Mouse (Mus musculus): Measurements from ENCODE around the gene Pin1. TPM values are rescaled to one million over a fixed set of nuclear protein-coding genes. Genes with fewer than 3 reads are reported as not detected.

Pin1 gene
- total RNA-seq, 4 experiments from 2014 or later, result 12.2 to 15.0 (median 13.7) TPM

GRCm38 (mm10) chr9:20697466-20697865 is 45.6 kb downstream of the Pin1 start:
- DNase-seq (ENCODE audit: low spot score in 2 of 2), result no peak

- DNase-seq (ENCODE audit: low spot score in 2 of 2), result peak; percentile 23 to 27
These were observed 52.0 kb downstream of the Pin1 start for GRCm38 (mm10) chr9:20703832-20704380.

GRCm38 (mm10) chr9:20705420-20705819 is 53.5 kb downstream of the Pin1 start:
- DNase-seq (ENCODE audit: low spot score in 2 of 2), result no peak

DNA sequence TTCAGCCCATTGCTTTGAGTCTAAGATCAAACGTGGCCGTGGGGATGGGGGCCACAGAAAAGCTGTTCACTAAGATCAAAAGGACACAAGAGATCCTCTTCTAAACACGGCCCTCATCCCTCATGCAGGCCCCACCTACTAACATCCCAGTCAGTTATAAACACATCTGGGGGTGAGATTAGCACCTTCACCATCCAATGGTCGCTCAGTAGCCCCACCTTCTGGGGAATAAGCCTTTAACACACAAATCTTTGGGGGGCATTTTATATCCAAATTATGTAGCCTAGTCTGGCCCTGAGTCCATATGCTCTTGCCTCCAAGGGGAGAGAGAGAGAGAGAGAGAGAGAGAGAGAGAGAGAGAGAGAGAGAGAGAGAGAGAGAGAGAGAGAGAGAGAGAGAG is 54.1 kb downstream of the Pin1 start:
- DNase-seq (ENCODE audit: low spot score in 2 of 2), result no peak

DNA sequence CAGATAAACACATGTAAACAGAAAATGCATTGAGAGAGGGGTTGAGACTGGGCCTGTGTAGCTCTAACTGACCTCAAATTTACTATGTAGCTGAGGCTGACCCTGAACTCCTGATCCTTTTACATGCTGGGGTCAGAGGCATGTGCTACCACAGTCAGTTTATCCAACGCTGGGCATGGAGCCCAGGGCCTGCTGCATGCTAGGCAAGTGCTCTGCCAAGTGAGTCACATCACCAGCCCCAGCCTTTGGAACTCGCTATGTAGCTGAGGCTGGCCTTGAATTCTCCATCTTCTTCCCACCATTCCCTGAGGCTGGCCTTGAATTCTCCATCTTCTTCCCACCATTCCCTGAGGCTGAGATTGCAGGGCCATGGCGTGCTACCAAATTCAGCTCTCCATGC is 58.6 kb downstream of the Pin1 start:
- DNase-seq (ENCODE audit: low spot score in 2 of 2), result no peak

DNA sequence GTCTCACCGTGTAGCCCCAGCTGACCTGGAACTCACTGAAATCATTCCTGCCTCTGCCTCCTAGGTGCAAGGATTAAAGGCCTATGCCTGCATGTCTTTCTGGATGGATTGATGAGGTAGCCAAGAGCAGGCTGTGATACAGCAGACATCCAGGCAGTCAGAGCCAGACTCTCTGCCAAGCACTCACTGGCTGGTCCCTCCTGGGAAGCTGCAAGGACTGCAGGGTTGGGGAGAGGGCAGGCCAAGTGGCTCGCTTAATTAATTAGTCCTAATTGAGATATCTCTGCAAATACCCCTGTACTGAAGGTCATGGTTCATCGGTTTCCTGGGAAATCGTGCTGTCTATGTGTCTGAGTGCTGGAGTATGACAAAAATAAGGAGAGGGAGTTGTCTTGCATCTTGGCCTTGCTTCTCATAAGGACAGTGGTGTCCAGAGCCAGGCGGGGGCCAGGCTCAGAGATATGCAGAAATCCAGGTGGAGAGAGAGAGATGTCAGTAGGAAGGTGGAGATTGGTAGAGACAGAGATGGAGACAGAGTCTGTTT is 61.1 kb downstream of the Pin1 start:
- DNase-seq (ENCODE audit: low spot score in 2 of 2), result no peak

DNA sequence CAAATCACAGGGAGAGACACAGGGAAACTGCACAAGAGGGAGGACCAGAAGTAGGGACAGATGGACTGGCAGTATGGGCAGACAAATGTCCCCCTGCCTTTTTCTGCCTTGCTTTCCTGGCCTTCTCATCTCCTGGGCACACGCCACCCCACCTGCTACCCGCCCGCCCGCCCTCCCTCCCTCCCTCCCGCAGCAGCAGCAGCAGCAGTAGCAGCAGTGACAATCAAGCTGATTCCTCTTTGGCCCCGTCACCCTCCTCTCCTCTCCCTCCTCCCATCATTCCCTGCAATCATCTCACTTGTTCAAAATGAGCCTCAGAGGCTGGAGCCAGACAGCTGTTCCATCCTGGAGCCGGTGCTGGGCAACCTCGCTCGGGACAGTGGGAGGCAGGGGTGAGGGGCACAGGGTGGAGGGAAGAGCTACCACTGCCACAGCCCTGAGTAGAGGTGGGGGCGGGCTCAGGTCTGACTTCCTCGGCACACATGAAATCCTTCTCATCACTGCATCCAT is 61.6 kb downstream of the Pin1 start:
- DNase-seq (ENCODE audit: low spot score in 2 of 2), result no peak

- DNase-seq (ENCODE audit: low spot score in 2 of 2), result no peak
These were observed 63.4 kb downstream of the Pin1 start for GRCm38 (mm10) chr9:20715332-20715731.

Other genes with a start within 250 kb of the Pin1 start
- gene Zfp26, start 191.9 kb upstream of the Pin1 start, total RNA-seq (2022), result 1 to 10 TPM; 5.8 to 10.0 (median 8.8) TPM
- 1 to 10 TPM; 7.3 to 9.6 (median 8.2) TPM for gene Zfp426, start 159.3 kb upstream of the Pin1 start, total RNA-seq (2022)
- gene Zfp266, start 130.7 kb upstream of the Pin1 start, total RNA-seq (2022), result 10 to 100 TPM; 13.4 to 20.6 (median 18.9) TPM
- gene Zfp846, start 70.8 kb upstream of the Pin1 start, total RNA-seq (2022), result 1 to 10 TPM; 2.0 to 4.2 (median 2.5) TPM
- 100 to 1,000 TPM; 164 to 206 (median 183) TPM for gene Ubl5, start 9.2 kb upstream of the Pin1 start, total RNA-seq (2022)
- gene Fbxl12, start 7.3 kb upstream of the Pin1 start, total RNA-seq (2022), result 1 to 10 TPM; 3.8 to 5.9 (median 4.7) TPM
- under 1 TPM in 2 of 4 experiments, not detected in 2; 0.16 to 0.32 TPM for gene Olfm2, start 94.3 kb downstream of the Pin1 start, total RNA-seq (2022)
- 1 to 10 TPM; 2.8 to 8.0 (median 6.7) TPM for gene Col5a3, start 163.0 kb downstream of the Pin1 start, total RNA-seq (2022)
- gene Rdh8, start 166.4 kb downstream of the Pin1 start, total RNA-seq (2022), result 1 to 10 TPM in 1 of 4 experiments, under 1 TPM in 2, not detected in 1; 0.46 to 1.0 (median 0.80) TPM
- 1 to 10 TPM in 3 of 4 experiments, under 1 TPM in 1; 0.53 to 2.7 (median 1.5) TPM for gene A230050P20Rik, start 216.5 kb downstream of the Pin1 start, total RNA-seq (2022)
- 1 to 10 TPM; 6.5 to 7.6 (median 7.1) TPM for gene Angptl6, start 227.6 kb downstream of the Pin1 start, total RNA-seq (2022)
- 10 to 100 TPM in 1 of 4 experiments, 1 to 10 TPM in 3; 6.8 to 10.9 (median 8.3) TPM for gene Ppan, start 236.1 kb downstream of the Pin1 start, total RNA-seq (2022)
- 100 to 1,000 TPM in 3 of 4 experiments, 10 to 100 TPM in 1; 95.7 to 105 (median 102) TPM for gene Eif3g, start 246.5 kb downstream of the Pin1 start, total RNA-seq (2022)

Data from gastrocnemius, adult 8-10 months (tissue).